Mouse (Mus musculus): ENCODE data around the gene Vwf.

Vwf gene

GRCm38 (mm10) chr6:125546474-125546873 lies at the start of gene Vwf:
Gene Vwf, plus strand, starts transcription at chr6:125546774.
- DNase-seq (ENCODE audit: low read depth, low spot score) = no peak

- DNase-seq (ENCODE audit: low read depth, low spot score) = peak; percentile 27
These were observed 48.5 kb upstream of the Vwf start for GRCm38 (mm10) chr6:125498062-125498461.

- no peak for DNase-seq (ENCODE audit: low read depth, low spot score)
These were observed 43.3 kb upstream of the Vwf start for GRCm38 (mm10) chr6:125503186-125503802.

- no peak for DNase-seq (ENCODE audit: low read depth, low spot score)
These were observed 41.8 kb upstream of the Vwf start for GRCm38 (mm10) chr6:125504622-125505355.

- no peak for DNase-seq (ENCODE audit: low read depth, low spot score)
These were observed 40.1 kb upstream of the Vwf start for GRCm38 (mm10) chr6:125506427-125506826.

- DNase-seq (ENCODE audit: low read depth, low spot score) = no peak
These were observed 36.8 kb upstream of the Vwf start for GRCm38 (mm10) chr6:125509783-125510182.

- no peak for DNase-seq (ENCODE audit: low read depth, low spot score)
These were observed 35.9 kb upstream of the Vwf start for GRCm38 (mm10) chr6:125510645-125511044.

GRCm38 (mm10) chr6:125511196-125511595 lies 35.4 kb upstream of the Vwf start:
- no peak for DNase-seq (ENCODE audit: low read depth, low spot score)

GRCm38 (mm10) chr6:125512950-125513596 lies 33.5 kb upstream of the Vwf start:
- no peak for DNase-seq (ENCODE audit: low read depth, low spot score)

GRCm38 (mm10) chr6:125515503-125516315 lies 30.9 kb upstream of the Vwf start:
- DNase-seq (ENCODE audit: low read depth, low spot score) = no peak

- no peak for DNase-seq (ENCODE audit: low read depth, low spot score)
These were observed 24.9 kb upstream of the Vwf start for GRCm38 (mm10) chr6:125521558-125522193.

GRCm38 (mm10) chr6:125524027-125524426 lies 22.5 kb upstream of the Vwf start:
- no peak for DNase-seq (ENCODE audit: low read depth, low spot score)

GRCm38 (mm10) chr6:125526066-125526465 lies 20.5 kb upstream of the Vwf start:
- DNase-seq (ENCODE audit: low read depth, low spot score) = no peak

GRCm38 (mm10) chr6:125528614-125529200 lies 17.9 kb upstream of the Vwf start:
- no peak for DNase-seq (ENCODE audit: low read depth, low spot score)

- DNase-seq (ENCODE audit: low read depth, low spot score) = no peak
These were observed 17.1 kb upstream of the Vwf start for GRCm38 (mm10) chr6:125529479-125529878.

- no peak for DNase-seq (ENCODE audit: low read depth, low spot score)
These were observed 13.4 kb upstream of the Vwf start for GRCm38 (mm10) chr6:125533104-125533650.

GRCm38 (mm10) chr6:125534990-125535389 lies 11.6 kb upstream of the Vwf start:
- no peak for DNase-seq (ENCODE audit: low read depth, low spot score)

- peak; percentile 8 for DNase-seq (ENCODE audit: low read depth, low spot score)
These were observed 8.1 kb upstream of the Vwf start for GRCm38 (mm10) chr6:125538469-125538868.

GRCm38 (mm10) chr6:125539423-125539822 lies 7.2 kb upstream of the Vwf start:
- no peak for DNase-seq (ENCODE audit: low read depth, low spot score)

- no peak for DNase-seq (ENCODE audit: low read depth, low spot score)
These were observed 6.4 kb upstream of the Vwf start for GRCm38 (mm10) chr6:125540199-125540598.

- no peak for DNase-seq (ENCODE audit: low read depth, low spot score)
These were observed 5.7 kb upstream of the Vwf start for GRCm38 (mm10) chr6:125540826-125541225.

Measured in A20 (cell line).